Mouse (Mus musculus): Measurements from ENCODE around the gene Nup210l.

- TF ChIP-seq CTCF (IDR thresholded peaks at IDR 0.05; ENCODE audit: low read depth) (no peak), EP300 (IDR thresholded peaks at IDR 0.05; ENCODE audit: low read depth) (no peak)
These were observed 116.6 kb downstream of the Nup210l start for GRCm38 (mm10) chr3:90220531-90220951.
